Mouse (Mus musculus) Patski (cell line): ENCODE data around the gene Pdlim7. TPM values are rescaled to one million over a fixed set of nuclear protein-coding genes. Genes with fewer than 3 reads are reported as not detected.

Experiments
- ATAC-seq: fragments of 100-300 bp; one replicate; pipeline ENCODE4 v1.8.0; 2021
- CTCF ChIA-PET: fragments of 350-600 bp; sonication (Branson Sonifier 250); formaldehyde crosslinking; loops from one replicate; lab custom pipeline; 2022; ENCODE audit warnings: inconsistent platforms; lab: Charles Lee
- POLR2A ChIA-PET: fragments of 350-600 bp; sonication (Branson Sonifier 250); formaldehyde crosslinking; loops from one replicate; lab custom pipeline; 2022; ENCODE audit warnings: antibody characterized with exemption, inconsistent platforms; lab: Charles Lee
- DNase-seq: peaks from one replicate; pipeline ENCODE4 v3.0.0-alpha.2; 2011; ENCODE audit warnings: low read depth, low spot score
- H3K27me3 ChIP-seq: fragments of 371-371 bp; one replicate; pipeline ENCODE4 v1.5.1; 2021
- CTCF ChIP-seq: fragments of 100-300 bp; IDR thresholded peaks from one replicate; pipeline ENCODE4 v1.5.1; 2021
- in situ Hi-C: fragments of 300-500 bp; cut with MboI; formaldehyde crosslinking; loops from 3 replicates; pipeline ENCODE4 v1.11.1; 2018; ENCODE audit warnings: low pct_unique_long_range_greater_than_20kb, mixed read lengths
- polyA plus RNA-seq: library from polyadenylated mRNA; unstranded; gene quantifications from one replicate; pipeline ENCODE4 v1.2.3, GENCODE M21; 2021

The Pdlim7 gene
- polyA plus RNA-seq, 1 experiment from 2014 or later = 129 TPM

DNA sequence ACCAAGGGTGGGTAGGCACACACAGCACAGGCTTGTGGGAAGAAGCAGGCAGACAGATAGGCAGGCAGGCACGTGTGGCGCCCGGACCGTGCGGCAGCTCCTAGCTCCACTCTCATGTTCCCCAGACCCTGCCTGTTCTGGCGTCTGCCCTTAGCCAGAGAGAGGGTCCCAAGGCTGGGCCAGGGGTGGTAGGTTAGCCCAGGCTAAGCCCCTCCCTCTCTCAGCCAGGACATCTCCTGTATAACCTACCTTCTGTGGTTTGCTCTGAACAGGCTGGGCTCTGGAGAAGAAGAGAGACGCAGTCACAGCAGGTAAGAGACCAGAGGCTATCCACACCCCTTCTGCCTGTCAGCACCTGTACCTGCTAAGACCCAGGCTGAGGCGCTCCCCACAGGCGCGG lies 4.9 kb downstream of the Pdlim7 start:
- DNase-seq (no peak), ATAC-seq (no peak)
- no peak for TF ChIP-seq CTCF
- in situ Hi-C loops = no loop called here
- ChIA-PET POLR2A (interaction anchor here (0.9 to 1.1 kb wide), 2 partner anchors 9 to 20 kb away, joined by 4 to 5 read pairs; no protein-coding TSS in a partner anchor), CTCF (interaction anchor here (1.3 kb wide), 1 partner anchor 103 kb away, joined by 3 read pairs; no protein-coding TSS in a partner anchor)
- H3K27me3 ChIP-seq = no peaks in the 10 kb centered on the region

- DNase-seq (no peak), ATAC-seq (no peak)
- no peaks in the 10 kb centered on the region for H3K27me3 ChIP-seq
- TF ChIP-seq CTCF = no peak
- ChIA-PET CTCF (no interaction called here), POLR2A (interaction anchor here (1.1 kb wide), 1 partner anchor 9 kb away, joined by 4 read pairs; no protein-coding TSS in a partner anchor)
- in situ Hi-C loops = no loop called here
Measured at GRCm38 (mm10) chr13:55507877-55508276, 5.6 kb downstream of the Pdlim7 start.

DNA sequence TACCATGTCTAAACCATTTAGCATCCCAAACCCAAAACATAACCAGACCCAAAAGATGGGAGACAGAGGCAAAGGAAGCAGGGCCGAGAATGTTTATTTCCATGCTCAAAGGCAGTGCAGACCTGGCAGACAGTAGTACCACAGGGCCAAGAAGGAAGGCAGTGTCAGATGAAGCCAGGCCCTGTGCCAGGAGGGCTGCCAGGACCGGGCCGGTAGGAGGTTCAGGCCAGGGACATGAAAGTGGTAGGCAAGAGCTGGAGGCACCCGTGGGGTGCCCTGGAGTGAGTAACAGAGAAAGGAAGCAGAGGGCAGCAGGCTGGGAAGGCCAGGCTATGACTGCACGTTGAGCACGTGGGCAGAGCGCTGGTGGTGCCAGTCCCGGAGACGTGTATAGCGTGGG lies 6.8 kb downstream of the Pdlim7 start:
- DNase-seq (no peak), ATAC-seq (no peak)
- CTCF ChIA-PET = interaction anchor here (1.3 kb wide), 1 partner anchor 15 kb away, joined by 3 read pairs; no protein-coding TSS in a partner anchor
- POLR2A ChIA-PET = interaction anchor here (0.6 to 1.3 kb wide), 2 partner anchors 11 to 240 kb away, joined by 4 read pairs; no protein-coding TSS in a partner anchor
- in situ Hi-C loops = no loop called here
- no peaks in the 10 kb centered on the region for H3K27me3 ChIP-seq
- no peak for TF ChIP-seq CTCF

GRCm38 (mm10) chr13:55505810-55506209 lies 7.7 kb downstream of the Pdlim7 start:
- ATAC-seq (no peak), DNase-seq (no peak)
- CTCF ChIA-PET = interaction anchor here (1.3 kb wide), 1 partner anchor 14 kb away, joined by 3 read pairs; no protein-coding TSS in a partner anchor
- TF ChIP-seq CTCF = no peak
- in situ Hi-C loops = no loop called here
- H3K27me3 ChIP-seq = no peaks in the 10 kb centered on the region
- POLR2A ChIA-PET = no interaction called here

GRCm38 (mm10) chr13:55504390-55504789 lies 9.1 kb downstream of the Pdlim7 start:
- TF ChIP-seq CTCF = no peak
- ChIA-PET POLR2A (no interaction called here), CTCF (no interaction called here)
- H3K27me3 ChIP-seq = no peaks in the 10 kb centered on the region
- in situ Hi-C loops = no loop called here
- no peak for DNase-seq
- ATAC-seq = no peak

- H3K27me3 ChIP-seq = no peaks in the 10 kb centered on the region
- POLR2A ChIA-PET = interaction anchor here (1.0 kb wide), 1 partner anchor 9 kb away, joined by 3 read pairs; no protein-coding TSS in a partner anchor
- in situ Hi-C loops = no loop called here
- no peak for ATAC-seq
- TF ChIP-seq CTCF = no peak
- CTCF ChIA-PET = interaction anchor here (1.3 kb wide), 1 partner anchor 11 kb away, joined by 4 read pairs; no protein-coding TSS in a partner anchor
- no peak for DNase-seq
Measured at GRCm38 (mm10) chr13:55502405-55502804, 11.1 kb downstream of the Pdlim7 start.

DNA sequence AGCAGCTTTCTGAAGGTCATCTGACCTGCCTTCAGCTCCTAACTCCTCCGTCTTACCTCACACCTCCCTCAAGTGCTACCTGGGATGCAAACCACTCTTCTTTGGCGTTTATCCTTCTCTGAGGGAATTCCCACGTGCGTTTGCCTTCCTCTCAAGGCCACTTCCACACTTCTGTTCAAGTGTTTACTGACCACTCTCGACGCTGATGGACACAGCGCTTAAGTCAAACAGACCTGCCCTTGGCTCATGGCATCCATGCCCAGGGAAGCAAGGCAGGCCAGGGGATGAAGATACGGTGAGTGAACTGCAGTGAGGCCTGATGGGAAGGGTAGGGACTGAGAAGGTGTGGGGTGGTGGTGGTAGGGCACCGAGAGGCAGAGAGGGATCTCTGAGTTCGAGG lies 12.9 kb downstream of the Pdlim7 start:
- no peak for ATAC-seq
- POLR2A ChIA-PET = interaction anchor here (1.7 to 1.9 kb wide), 2 partner anchors 13 to 16 kb away, joined by 4 to 5 read pairs; partner anchors contain the start of gene Dbn1
- no peaks in the 10 kb centered on the region for H3K27me3 ChIP-seq
- in situ Hi-C loops = no loop called here
- CTCF ChIA-PET = no interaction called here
- TF ChIP-seq CTCF = no peak
- DNase-seq = no peak

DNA sequence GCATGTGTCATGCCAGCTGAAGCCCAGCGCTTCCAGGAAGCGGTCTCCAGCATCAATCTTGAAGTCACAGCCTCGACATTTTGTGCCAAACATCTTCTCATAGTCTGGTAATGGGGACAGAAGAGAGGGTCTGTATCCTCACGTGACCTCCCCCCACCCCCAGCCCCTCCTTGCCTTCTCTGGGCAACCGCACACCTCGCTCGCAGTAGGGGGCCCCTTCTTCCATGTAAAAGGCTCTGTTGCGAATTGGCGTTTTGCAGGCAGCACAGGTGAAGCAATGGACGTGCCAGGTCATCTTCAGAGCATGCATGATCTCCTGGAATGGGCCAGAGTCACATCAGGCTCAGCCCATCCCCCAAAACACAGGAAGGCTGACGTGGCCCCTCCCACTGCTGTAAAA lies 14.6 kb downstream of the Pdlim7 start:
- ChIA-PET CTCF (no interaction called here), POLR2A (interaction anchor here (0.7 to 1.7 kb wide), 3 partner anchors 9 to 19 kb away, joined by 4 to 7 read pairs (median 5); no protein-coding TSS in a partner anchor)
- in situ Hi-C loops = no loop called here
- TF ChIP-seq CTCF = no peak
- DNase-seq = no peak
- ATAC-seq = no peak
- no peaks in the 10 kb centered on the region for H3K27me3 ChIP-seq

GRCm38 (mm10) chr13:55496661-55497060 lies 16.8 kb downstream of the Pdlim7 start:
- in situ Hi-C loops = no loop called here
- POLR2A ChIA-PET = no interaction called here
- DNase-seq (no peak), ATAC-seq (no peak)
- TF ChIP-seq CTCF = no peak
- H3K27me3 ChIP-seq = no peaks in the 10 kb centered on the region
- CTCF ChIA-PET = no interaction called here

GRCm38 (mm10) chr13:55495702-55496101 lies 17.8 kb downstream of the Pdlim7 start:
- POLR2A ChIA-PET = interaction anchor here (0.6 to 1.5 kb wide), 3 partner anchors 11 to 39 kb away, joined by 3 to 4 read pairs (median 4); no protein-coding TSS in a partner anchor

More at GRCm38 (mm10) chr13:55495702-55496101, 17.8 kb downstream of the Pdlim7 start:
- TF ChIP-seq CTCF = no peak
- ATAC-seq (no peak), DNase-seq (no peak)
- in situ Hi-C loops = no loop called here
- CTCF ChIA-PET = interaction anchor here (0.9 kb wide), 1 partner anchor 91 kb away, joined by 3 read pairs; no protein-coding TSS in a partner anchor
- H3K27me3 ChIP-seq = no peaks in the 10 kb centered on the region
